Mouse (Mus musculus): ENCODE measurements at regions not wholly inside any gene's neighbourhood (a gene's known extent, or its start where the extent isn't known, plus 50 kb on each side); places are given as distances from the start of the nearest gene placed in this dataset.

- no peak for DNase-seq
Observed at GRCm38 (mm10) chr4:105912296-105912695, 122.6 kb downstream of the Gm12728 start.

GRCm38 (mm10) chr4:105914996-105915395, 125.3 kb downstream of the Gm12728 start:
- DNase-seq = peak; percentile 6

- DNase-seq = no peak
Observed at GRCm38 (mm10) chr4:105916229-105916628, 126.6 kb downstream of the Gm12728 start.

GRCm38 (mm10) chr4:105924781-105925382, 135.2 kb downstream of the Gm12728 start:
- DNase-seq = no peak

GRCm38 (mm10) chr4:105925506-105925905, 135.8 kb downstream of the Gm12728 start:
- no peak for DNase-seq

GRCm38 (mm10) chr4:105929658-105930057, 140.0 kb downstream of the Gm12728 start:
- DNase-seq = no peak

- no peak for DNase-seq
Observed at GRCm38 (mm10) chr4:105934971-105935370, 145.3 kb downstream of the Gm12728 start.

GRCm38 (mm10) chr4:105936755-105937514, 147.3 kb downstream of the Gm12728 start:
- DNase-seq = no peak

- DNase-seq = no peak
Observed at GRCm38 (mm10) chr4:105937587-105937986, 147.9 kb downstream of the Gm12728 start.

- DNase-seq = no peak
Observed at GRCm38 (mm10) chr4:105938886-105939285, 149.2 kb downstream of the Gm12728 start.

GRCm38 (mm10) chr4:105939636-105940199, 150.0 kb downstream of the Gm12728 start:
- no peak for DNase-seq

- no peak for DNase-seq
Observed at GRCm38 (mm10) chr4:105940891-105941290, 151.2 kb downstream of the Gm12728 start.

- peak; percentile 16 for DNase-seq
Observed at GRCm38 (mm10) chr4:105941785-105942184, 152.1 kb downstream of the Gm12728 start.

- no peak for DNase-seq
Observed at GRCm38 (mm10) chr4:105944962-105945361, 155.3 kb downstream of the Gm12728 start.

- DNase-seq = no peak
Observed at GRCm38 (mm10) chr4:105945921-105946320, 156.3 kb downstream of the Gm12728 start.

- no peak for DNase-seq
Observed at GRCm38 (mm10) chr4:105948326-105948725, 158.7 kb downstream of the Gm12728 start.

- DNase-seq = no peak
Observed at GRCm38 (mm10) chr4:105952406-105952805, 162.7 kb downstream of the Gm12728 start.

- DNase-seq = no peak
Observed at GRCm38 (mm10) chr4:105956516-105956915, 166.8 kb downstream of the Gm12728 start.

- DNase-seq = no peak
Observed at GRCm38 (mm10) chr4:105958331-105958730, 168.7 kb downstream of the Gm12728 start.

GRCm38 (mm10) chr4:105961686-105962360, 172.2 kb downstream of the Gm12728 start:
- no peak for DNase-seq

GRCm38 (mm10) chr4:105962542-105962941, 172.9 kb downstream of the Gm12728 start:
- DNase-seq = no peak

GRCm38 (mm10) chr4:105968324-105968723, 178.7 kb downstream of the Gm12728 start:
- DNase-seq = no peak

GRCm38 (mm10) chr4:105969628-105970027, 180.0 kb downstream of the Gm12728 start:
- DNase-seq = no peak

GRCm38 (mm10) chr4:105970056-105970455, 180.4 kb downstream of the Gm12728 start:
- DNase-seq = no peak
